Mouse (Mus musculus) cortical plate, adult 2 months (tissue): ENCODE measurements at regions not wholly inside any gene's neighbourhood (a gene's known extent, or its start where the extent isn't known, plus 50 kb on each side); places are given as distances from the start of the nearest gene placed in this dataset.

Source experiments
- CTCF ChIP-seq: fragments of 200-500 bp; IDR thresholded peaks from 2 replicates; pipeline ENCODE4 v1.5.1; 2011; ENCODE audit warnings: mild to moderate bottlenecking, control low read depth, low read length; ENCODE audit not compliant: insufficient read depth; ENCODE audit errors: extremely low read depth
- POLR2A ChIP-seq: fragments of 200-500 bp; IDR thresholded peaks from 2 replicates; pipeline ENCODE4 v1.6.1; 2011; ENCODE audit warnings: mild to moderate bottlenecking, low read length, control low read depth; ENCODE audit not compliant: insufficient read depth; ENCODE audit errors: extremely low read depth

DNA sequence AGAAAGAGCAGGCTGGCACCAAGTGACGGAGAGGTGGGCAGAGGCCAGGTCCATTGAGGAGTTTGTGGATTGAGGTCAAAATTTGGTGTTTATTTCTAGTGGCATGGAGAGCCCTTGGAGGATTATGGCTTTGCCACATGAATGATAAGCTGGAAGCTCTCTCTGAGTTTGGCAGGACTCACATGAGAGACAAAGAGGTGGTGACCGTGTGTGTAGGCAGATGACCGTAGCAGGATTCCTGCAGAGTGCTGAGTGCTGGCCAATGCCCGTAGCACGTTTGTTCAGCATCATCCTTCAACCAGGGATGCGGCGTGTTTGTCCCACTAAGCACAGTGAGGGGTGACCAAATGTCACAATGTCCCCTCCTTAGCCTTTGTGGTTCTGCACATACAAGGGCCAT lies 58.1 kb upstream of the Lhx5 start:
- no peak for TF ChIP-seq CTCF
- TF ChIP-seq POLR2A, result no peak
